Mouse (Mus musculus) G1E (cell line): ENCODE measurements around the gene March6.

Experiments used
- CTCF ChIP-seq: IDR thresholded peaks from 2 replicates; pipeline ENCODE4 v1.5.1; 2012; ENCODE audit warnings: low read depth, low read length, inconsistent platforms, mixed read lengths
- POLR2AphosphoS5 ChIP-seq: IDR thresholded peaks from 2 replicates; pipeline ENCODE4 v1.6.1; 2012; ENCODE audit warnings: low read depth, low read length, inconsistent platforms; ENCODE audit not compliant: insufficient replicate concordance

DNA sequence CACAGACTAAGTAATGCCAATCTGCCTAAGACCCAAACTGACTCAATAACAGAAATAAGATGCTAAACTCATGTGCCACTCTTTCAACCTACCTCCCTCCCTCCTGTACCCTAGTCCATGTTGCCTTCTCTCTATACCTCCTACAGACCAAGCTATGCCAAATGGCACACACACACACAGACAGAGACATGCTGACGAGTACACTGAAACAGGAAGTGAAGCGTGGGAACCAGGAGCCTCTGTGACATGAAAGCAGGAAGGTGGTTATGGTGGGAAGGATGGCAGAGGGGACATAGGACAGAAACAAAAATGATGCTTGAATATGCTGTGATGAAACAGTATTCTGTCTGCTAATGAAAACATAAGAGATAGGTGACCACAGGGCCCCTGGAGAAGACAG lies 70.3 kb downstream of the March6 start:
- no peak for TF ChIP-seq POLR2AphosphoS5
- TF ChIP-seq CTCF = no peak
